Mouse (Mus musculus): ENCODE measurements around the gene Cirbp. TPM values are rescaled to one million over a fixed set of nuclear protein-coding genes. Genes with fewer than 3 reads are reported as not detected.

Cirbp gene
- total RNA-seq, 1 experiment: 69.6 TPM

- Histone ChIP-seq H3K36me3 (ENCODE audit: control insufficient read depth, insufficient read depth, low read length, poor library complexity, severe bottlenecking) (peaks cover 8% of the 10 kb centered on the region), H3K4me1 (ENCODE audit: control insufficient read depth in 2 of 2, insufficient read depth in 2 of 2, low read length in 2 of 2, poor library complexity in 1 of 2) (0 out of 4 replicates have a peak, but pooled peaks cover 0 to 5% of the 10 kb centered on the region in 2 experiments), H3K9me3 (ENCODE audit: control insufficient read depth, insufficient read depth, low read depth, low read length) (no peaks in the 10 kb centered on the region), H3K9ac (ENCODE audit: insufficient read depth, low read depth, low read length, poor library complexity, severe bottlenecking) (no peak overlapping the region), H3K4me3 (ENCODE audit: insufficient read depth in 1 of 2, low read depth in 1 of 2, low read length in 2 of 2, poor library complexity in 1 of 2, severe bottlenecking in 1 of 2) (no peak overlapping the region), H3K27ac (ENCODE audit: insufficient read depth, low read depth, low read length, poor library complexity, severe bottlenecking) (no peak overlapping the region)
- DNase-seq (ENCODE audit: low read depth, low spot score): no peak
- TF ChIP-seq ZC3H11A (IDR thresholded peaks at IDR 0.05; ENCODE audit: borderline replicate concordance, low read depth, low read length) (no peak), MAFK (IDR thresholded peaks at IDR 0.05; ENCODE audit: insufficient read depth, low read depth, low read length) (no peak), HCFC1 (IDR thresholded peaks at IDR 0.05; ENCODE audit: borderline replicate concordance, insufficient read depth, low read length) (no peak), CHD2 (IDR thresholded peaks at IDR 0.05; ENCODE audit: low read depth, low read length) (no peak), ZNF384 (IDR thresholded peaks at IDR 0.05; ENCODE audit: low read depth, low read length) (no peak)
- in situ Hi-C loops (cut with MboI; ENCODE audit: low sequenced_read_pairs in 2 of 2, unreplicated experiment in 2 of 2): loop anchor here (5.0 to 10.0 kb wide), 3 partner anchors 68 to 198 kb away; partner anchors contain the start of gene Ndufs7 (in 2 of the 2)
These were observed 10.6 kb downstream of the Cirbp start for GRCm38 (mm10) chr10:80176270-80176834.

DNA sequence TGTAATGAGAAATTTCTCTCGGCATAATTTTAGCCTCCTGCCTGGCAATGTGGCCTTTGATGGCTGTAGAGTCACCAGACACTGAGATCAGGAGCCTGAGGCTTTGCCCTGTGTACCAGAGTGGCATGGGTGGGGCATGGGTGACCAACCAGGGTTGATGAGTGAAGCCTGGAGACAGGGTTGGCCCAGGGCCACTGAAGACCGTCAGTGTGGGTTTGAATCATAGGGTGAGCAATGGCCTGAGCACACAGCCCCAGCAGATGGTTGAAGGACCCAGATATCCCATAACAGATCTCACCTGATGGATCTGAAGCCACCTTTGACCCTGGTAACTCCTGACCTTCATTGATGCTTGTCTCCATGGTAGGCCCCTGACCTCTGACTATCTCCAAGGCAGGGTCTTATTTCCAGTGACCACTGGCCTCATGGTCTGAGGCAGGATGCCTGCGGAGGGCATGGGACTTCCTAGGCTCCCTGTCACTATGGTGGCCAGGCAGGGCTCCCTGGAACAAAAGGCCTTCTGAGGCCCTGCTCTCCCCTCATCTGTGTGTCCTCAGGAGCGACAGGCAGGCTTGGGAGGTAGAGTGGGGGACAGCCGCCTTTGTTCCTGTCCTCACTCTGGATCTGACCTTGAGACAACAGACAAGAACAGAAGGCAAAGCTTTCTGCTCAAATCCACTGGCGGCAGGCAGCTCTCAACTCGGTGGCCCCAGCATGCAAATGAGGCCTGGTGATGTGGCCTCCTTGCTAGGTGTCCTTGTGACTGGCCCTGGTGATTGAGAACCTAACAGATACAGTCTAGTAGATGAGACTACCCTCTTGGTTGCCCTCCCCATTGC, 11.9 kb downstream of the Cirbp start:
- H3K36me3 ChIP-seq (ENCODE audit: control insufficient read depth, insufficient read depth, low read length, poor library complexity, severe bottlenecking): no peaks in the 10 kb centered on the region
- 0 out of 4 replicates have a peak, but pooled peaks cover 0 to 5% of the 10 kb centered on the region in 2 experiments for H3K4me1 ChIP-seq (ENCODE audit: control insufficient read depth in 2 of 2, insufficient read depth in 2 of 2, low read length in 2 of 2, poor library complexity in 1 of 2)
- H3K27ac ChIP-seq (ENCODE audit: insufficient read depth, low read depth, low read length, poor library complexity, severe bottlenecking): no peak overlapping the region
- in situ Hi-C loops (cut with MboI; ENCODE audit: low sequenced_read_pairs in 2 of 2, unreplicated experiment in 2 of 2): loop anchor here (5.0 to 10.0 kb wide), 3 partner anchors 67 to 197 kb away; partner anchors contain the start of gene Ndufs7 (in 2 of the 2)
- TF ChIP-seq MAFK (IDR thresholded peaks at IDR 0.05; ENCODE audit: insufficient read depth, low read depth, low read length) (no peak), ZC3H11A (IDR thresholded peaks at IDR 0.05; ENCODE audit: borderline replicate concordance, low read depth, low read length) (no peak), ZNF384 (IDR thresholded peaks at IDR 0.05; ENCODE audit: low read depth, low read length) (no peak), HCFC1 (IDR thresholded peaks at IDR 0.05; ENCODE audit: borderline replicate concordance, insufficient read depth, low read length) (no peak), CHD2 (IDR thresholded peaks at IDR 0.05; ENCODE audit: low read depth, low read length) (no peak)
- no peak for DNase-seq (ENCODE audit: low read depth, low spot score)
- no peak overlapping the region for H3K4me3 ChIP-seq (ENCODE audit: insufficient read depth in 1 of 2, low read depth in 1 of 2, low read length in 2 of 2, poor library complexity in 1 of 2, severe bottlenecking in 1 of 2)
- H3K9me3 ChIP-seq (ENCODE audit: control insufficient read depth, insufficient read depth, low read depth, low read length): no peaks in the 10 kb centered on the region
- no peak overlapping the region for H3K9ac ChIP-seq (ENCODE audit: insufficient read depth, low read depth, low read length, poor library complexity, severe bottlenecking)

DNA sequence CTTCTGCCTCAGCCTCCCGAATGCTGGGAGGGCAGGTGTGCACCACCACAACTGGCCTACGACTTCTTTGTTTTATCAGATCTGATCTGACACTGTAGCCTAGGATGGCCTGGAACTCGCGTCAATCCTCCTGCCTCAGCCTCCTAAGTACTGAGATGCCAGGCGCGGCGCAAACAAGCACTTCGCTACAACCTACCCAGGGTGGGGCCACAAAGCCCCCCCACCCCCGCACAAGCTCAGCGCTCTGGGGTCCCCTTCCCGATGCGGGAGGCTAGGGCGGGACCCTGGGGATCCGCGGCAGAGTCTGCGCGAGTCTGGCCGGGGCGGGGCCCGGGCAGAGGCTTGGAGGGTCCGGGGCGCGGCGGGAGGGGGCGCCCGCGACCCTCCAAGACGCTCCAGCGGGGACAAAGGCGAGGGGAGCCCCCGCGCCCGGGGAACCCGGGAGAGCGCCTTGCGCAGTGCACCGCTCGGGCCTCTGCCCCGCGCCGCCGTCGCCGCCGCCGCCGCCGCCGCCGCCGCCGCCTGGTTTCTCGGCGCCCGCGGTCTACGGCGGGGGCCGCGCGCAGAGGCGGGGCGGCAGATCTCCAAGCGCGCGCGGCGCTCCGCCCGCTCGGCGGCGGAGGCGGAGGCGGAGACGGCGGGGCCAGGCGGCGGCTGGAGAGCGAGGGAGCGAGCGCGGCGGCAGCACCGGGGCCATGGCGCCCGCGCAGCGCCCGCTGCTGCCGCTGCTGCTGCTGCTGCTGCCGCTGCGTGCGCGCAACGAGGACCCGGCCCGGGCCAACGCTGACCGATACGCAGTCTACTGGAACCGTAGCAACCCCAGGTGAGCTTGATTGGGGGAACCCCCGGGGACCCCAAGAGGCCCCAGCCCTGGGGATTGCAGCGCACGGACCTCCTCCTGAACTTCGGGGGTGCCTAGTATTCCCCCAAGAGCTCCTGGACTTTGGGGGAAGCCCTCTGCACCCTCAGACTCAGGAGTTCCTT, 13.6 kb downstream of the Cirbp start, which contains the start of gene Efna2:
Gene Efna2, plus strand, starts transcription at position 415 of the 984 bp plus-strand sequence.
- Histone ChIP-seq H3K9me3 (ENCODE audit: control insufficient read depth, insufficient read depth, low read depth, low read length) (no peaks in the 10 kb centered on the region), H3K36me3 (ENCODE audit: control insufficient read depth, insufficient read depth, low read length, poor library complexity, severe bottlenecking) (no peaks in the 10 kb centered on the region), H3K4me3 (ENCODE audit: insufficient read depth in 1 of 2, low read depth in 1 of 2, low read length in 2 of 2, poor library complexity in 1 of 2, severe bottlenecking in 1 of 2) (peak within 1 kb of the TSS; percentile 84 to 86), H3K4me1 (ENCODE audit: control insufficient read depth in 2 of 2, insufficient read depth in 2 of 2, low read length in 2 of 2, poor library complexity in 1 of 2) (0 out of 4 replicates have a peak, but pooled peaks cover 0 to 4% of the 10 kb centered on the region in 2 experiments), H3K27ac (ENCODE audit: insufficient read depth, low read depth, low read length, poor library complexity, severe bottlenecking) (no peak within 1 kb of the TSS), H3K9ac (ENCODE audit: insufficient read depth, low read depth, low read length, poor library complexity, severe bottlenecking) (peak within 1 kb of the TSS; percentile 79)
- TF ChIP-seq HCFC1 (IDR thresholded peaks at IDR 0.05; ENCODE audit: borderline replicate concordance, insufficient read depth, low read length): 0 out of 2 replicates have a peak, but pooled peaks have one; percentile 39
- no peak for TF ChIP-seq ZNF384 (IDR thresholded peaks at IDR 0.05; ENCODE audit: low read depth, low read length)
- in situ Hi-C loops (cut with MboI; ENCODE audit: low sequenced_read_pairs in 2 of 2, unreplicated experiment in 2 of 2): loop anchor here (5.0 to 10.0 kb wide), 3 partner anchors 65 to 195 kb away; partner anchors contain the start of gene Ndufs7 (in 2 of the 2)
- DNase-seq (ENCODE audit: low read depth, low spot score): no peak

- Histone ChIP-seq H3K27ac (ENCODE audit: insufficient read depth, low read depth, low read length, poor library complexity, severe bottlenecking) (no peak overlapping the region), H3K9me3 (ENCODE audit: control insufficient read depth, insufficient read depth, low read depth, low read length) (no peaks in the 10 kb centered on the region), H3K4me1 (ENCODE audit: control insufficient read depth in 2 of 2, insufficient read depth in 2 of 2, low read length in 2 of 2, poor library complexity in 1 of 2) (peaks cover 0 to 5% of the 10 kb centered on the region in 2 experiments; a peak in 1 of 4 replicates), H3K4me3 (ENCODE audit: insufficient read depth in 1 of 2, low read depth in 1 of 2, low read length in 2 of 2, poor library complexity in 1 of 2, severe bottlenecking in 1 of 2) (peak overlapping the region; percentile 84 to 86; a peak in 1 of 4 replicates), H3K36me3 (ENCODE audit: control insufficient read depth, insufficient read depth, low read length, poor library complexity, severe bottlenecking) (no peaks in the 10 kb centered on the region), H3K9ac (ENCODE audit: insufficient read depth, low read depth, low read length, poor library complexity, severe bottlenecking) (peak overlapping the region; percentile 79; the same call in 1 of the 2 replicates)
- TF ChIP-seq ZC3H11A (IDR thresholded peaks at IDR 0.05; ENCODE audit: borderline replicate concordance, low read depth, low read length): no peak
- TF ChIP-seq ZNF384 (IDR thresholded peaks at IDR 0.05; ENCODE audit: low read depth, low read length): no peak
- no peak for TF ChIP-seq HCFC1 (IDR thresholded peaks at IDR 0.05; ENCODE audit: borderline replicate concordance, insufficient read depth, low read length)
- no peak for TF ChIP-seq MAFK (IDR thresholded peaks at IDR 0.05; ENCODE audit: insufficient read depth, low read depth, low read length)
- no peak for TF ChIP-seq CHD2 (IDR thresholded peaks at IDR 0.05; ENCODE audit: low read depth, low read length)
- no peak for DNase-seq (ENCODE audit: low read depth, low spot score)
- in situ Hi-C loops (cut with MboI; ENCODE audit: low sequenced_read_pairs in 2 of 2, unreplicated experiment in 2 of 2): no loop called here
These were observed 14.5 kb downstream of the Cirbp start for GRCm38 (mm10) chr10:80180288-80180687.

All from ES-E14 (cell line).